Mouse (Mus musculus): Measurements from ENCODE around the gene Sun2. TPM values are rescaled to one million over a fixed set of nuclear protein-coding genes. Genes with fewer than 3 reads are reported as not detected.

The Sun2 gene
- total RNA-seq, 2 experiments from 2014 or later = 53.1 to 75.3 TPM

GRCm38 (mm10) chr15:79757118-79757517 is 14.8 kb upstream of the Sun2 start:
- DNase-seq (ENCODE audit: low spot score in 2 of 2) = no peak

GRCm38 (mm10) chr15:79755977-79756625 is 13.8 kb upstream of the Sun2 start:
- no peak for DNase-seq (ENCODE audit: low spot score in 2 of 2)

DNA sequence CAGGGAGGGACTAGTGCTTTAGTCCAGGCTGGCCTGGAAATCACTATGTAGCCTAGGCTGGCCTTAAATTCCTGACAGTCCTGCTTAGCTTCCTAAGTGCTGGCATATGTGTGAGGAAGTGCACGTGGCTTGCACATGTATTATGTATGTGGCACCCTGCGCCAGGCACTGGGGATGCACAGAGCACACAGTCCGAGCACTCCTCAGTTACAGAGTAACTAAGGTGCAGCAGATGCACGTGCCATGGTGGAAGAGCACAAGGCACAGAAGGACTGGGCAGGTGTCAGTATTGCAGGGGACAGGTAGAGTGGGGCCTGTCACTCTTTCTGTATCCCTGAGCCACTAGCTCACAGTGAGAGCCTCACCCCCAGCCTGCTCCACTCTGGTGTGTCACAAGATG is 12.8 kb upstream of the Sun2 start:
- no peak for DNase-seq (ENCODE audit: low spot score in 2 of 2)

DNA sequence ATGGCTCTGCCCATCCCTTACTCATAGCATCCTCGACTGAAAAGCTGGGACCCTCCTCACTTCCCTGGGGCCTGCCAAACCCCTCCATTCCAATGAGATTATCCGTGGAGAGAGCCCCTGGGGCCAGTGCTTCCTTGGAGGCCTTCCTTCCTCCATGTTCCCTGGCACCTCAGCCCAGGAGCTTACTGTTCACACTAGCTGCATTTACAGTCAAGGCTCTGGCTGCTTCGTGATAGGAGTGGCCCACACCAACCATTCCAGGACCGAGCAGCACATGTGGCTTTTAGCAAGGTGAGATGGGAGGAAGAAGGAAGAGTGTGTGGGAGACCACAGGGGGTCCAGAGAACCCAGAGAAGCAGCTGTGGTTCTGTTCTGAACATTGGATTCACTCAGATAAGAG is 11.5 kb upstream of the Sun2 start:
- no peak for DNase-seq (ENCODE audit: low spot score in 2 of 2)

DNA sequence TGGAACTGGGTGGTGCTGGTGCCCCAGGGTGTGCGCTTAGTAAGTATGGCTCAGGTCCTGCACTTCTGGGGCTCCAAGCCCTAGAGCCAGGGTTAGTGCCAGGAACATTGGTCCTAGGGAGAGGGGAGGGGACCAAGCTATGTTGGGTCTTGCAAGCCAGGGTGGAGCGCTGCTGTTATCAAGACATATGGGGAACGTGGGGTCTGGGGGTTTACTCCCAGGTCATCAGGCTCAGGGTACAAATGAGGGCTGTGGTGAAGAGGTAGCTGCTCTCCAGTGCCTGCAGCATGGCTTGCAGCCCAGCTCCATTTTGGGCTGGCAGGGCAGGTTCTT is 11.1 kb upstream of the Sun2 start:
- no peak for DNase-seq (ENCODE audit: low spot score in 2 of 2)

DNA sequence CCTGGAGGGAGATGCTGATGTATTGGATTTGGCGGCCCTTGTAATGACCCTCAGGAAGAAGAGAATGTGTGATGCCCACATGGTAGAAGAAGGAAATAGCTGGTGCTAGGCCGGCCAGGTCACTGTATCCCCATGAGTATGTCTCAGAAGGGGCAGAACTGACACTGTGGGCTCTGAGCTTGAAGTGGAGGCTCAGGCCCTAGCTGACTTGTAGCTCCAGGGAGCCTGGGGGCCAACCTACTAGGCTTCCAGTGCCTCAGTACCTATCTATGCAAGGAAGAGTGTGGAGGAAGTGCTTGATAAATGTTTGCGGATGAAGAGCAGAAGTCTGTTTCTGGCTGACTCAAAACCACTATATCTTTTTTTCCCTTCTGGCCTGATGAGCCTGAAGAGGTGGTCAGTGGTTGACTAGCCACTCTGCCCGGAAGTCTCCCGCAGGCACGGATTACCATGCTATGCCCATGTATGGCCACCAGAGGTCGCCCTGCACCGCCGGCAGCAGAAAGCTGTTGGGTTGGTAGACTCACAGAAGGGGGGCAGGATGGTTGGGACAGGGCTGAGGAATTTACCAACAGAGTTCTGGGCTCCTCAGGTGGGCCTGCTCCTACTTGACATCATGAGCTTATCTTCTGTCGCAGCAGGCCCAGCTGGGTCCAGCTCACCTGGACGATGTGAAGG is 10.5 kb upstream of the Sun2 start:
- DNase-seq (ENCODE audit: low spot score in 2 of 2) = peak; percentile 75 to 77

DNA sequence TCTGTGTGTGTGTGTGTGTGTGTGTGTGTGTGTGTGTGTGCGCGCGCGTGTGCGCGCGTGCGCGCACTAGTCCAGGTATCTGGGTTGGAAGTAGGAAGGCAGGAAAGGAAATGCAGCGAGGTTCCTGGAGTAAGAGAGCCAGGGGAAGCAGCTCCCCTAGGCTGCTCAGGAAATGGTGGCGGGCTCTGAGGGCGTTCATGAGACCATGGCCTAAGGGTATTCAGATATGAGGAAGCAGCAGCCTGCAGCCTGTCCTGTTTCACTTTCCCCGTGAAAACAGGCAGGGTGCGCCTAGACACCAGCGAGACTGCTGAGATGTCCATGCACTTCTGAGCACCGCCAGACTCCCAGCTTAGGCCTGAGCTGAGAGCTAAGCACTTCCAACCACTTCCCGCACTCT is 9.4 kb upstream of the Sun2 start:
- DNase-seq (ENCODE audit: low spot score in 2 of 2) = no peak

DNA sequence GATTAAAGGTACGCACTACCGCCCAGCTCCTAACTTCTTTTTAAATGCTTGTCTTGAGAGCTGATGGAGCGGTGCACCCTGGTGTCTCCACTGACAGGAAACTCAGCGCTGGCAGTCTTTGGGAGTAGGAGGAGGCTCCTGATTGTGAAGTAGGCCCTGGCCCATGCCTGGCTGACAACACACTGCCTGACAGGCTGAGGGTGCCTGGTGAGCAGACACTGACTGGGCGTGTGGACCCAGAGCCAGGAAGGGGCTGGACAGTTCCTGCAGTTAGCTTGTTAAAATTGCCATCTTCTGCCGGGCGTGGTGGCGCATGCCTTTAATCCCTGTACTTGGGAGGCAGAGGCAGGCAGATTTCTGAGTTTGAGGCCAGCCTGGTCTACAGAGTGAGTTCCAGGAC is 7.9 kb upstream of the Sun2 start:
- DNase-seq (ENCODE audit: low spot score in 2 of 2) = no peak

DNA sequence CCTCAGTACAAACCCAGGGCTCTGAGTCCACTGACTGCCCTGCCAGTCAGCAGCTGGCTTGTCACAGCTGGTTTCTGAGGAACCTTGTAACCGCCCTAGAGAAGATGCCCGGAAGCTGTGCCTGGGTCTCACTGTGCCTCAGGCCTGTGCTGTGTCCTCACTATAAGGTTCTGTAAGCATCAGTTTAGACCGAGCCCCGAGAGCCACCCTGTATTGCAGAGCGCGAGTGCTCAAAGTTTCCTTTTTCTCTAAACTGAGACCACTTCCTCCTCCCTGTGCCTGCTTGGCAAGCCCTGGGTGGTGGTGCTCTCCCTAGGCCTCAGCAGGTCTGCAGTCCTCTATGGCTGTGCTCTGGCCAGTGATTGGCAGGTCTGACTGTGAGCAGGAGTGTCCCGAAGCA is 6.8 kb upstream of the Sun2 start:
- no peak for DNase-seq (ENCODE audit: low spot score in 2 of 2)

- no peak for DNase-seq (ENCODE audit: low spot score in 2 of 2)
Observed at GRCm38 (mm10) chr15:79747998-79748397, 5.7 kb upstream of the Sun2 start.

GRCm38 (mm10) chr15:79745883-79746282 is 3.5 kb upstream of the Sun2 start:
- DNase-seq (ENCODE audit: low spot score in 2 of 2) = no peak

DNA sequence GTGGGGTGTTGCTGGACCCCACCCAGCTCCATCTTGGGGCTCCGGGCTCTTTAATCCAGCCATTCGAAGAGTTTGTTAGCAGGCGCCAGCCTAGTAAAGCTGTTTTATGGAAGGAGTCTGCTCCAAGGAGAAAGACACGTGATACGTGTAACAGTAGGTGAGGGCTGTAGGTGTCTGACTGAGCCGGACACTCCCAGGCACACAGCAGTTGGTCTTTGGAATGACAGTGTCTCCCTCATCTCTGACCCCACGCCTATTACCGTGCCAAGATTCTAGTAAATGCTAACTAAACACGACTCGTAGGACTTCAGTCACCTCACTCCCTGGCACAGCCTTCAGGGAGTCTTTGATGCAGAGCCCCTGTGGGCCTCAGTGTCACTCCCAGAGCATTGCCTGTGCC is 3.0 kb upstream of the Sun2 start:
- no peak for DNase-seq (ENCODE audit: low spot score in 2 of 2)

DNA sequence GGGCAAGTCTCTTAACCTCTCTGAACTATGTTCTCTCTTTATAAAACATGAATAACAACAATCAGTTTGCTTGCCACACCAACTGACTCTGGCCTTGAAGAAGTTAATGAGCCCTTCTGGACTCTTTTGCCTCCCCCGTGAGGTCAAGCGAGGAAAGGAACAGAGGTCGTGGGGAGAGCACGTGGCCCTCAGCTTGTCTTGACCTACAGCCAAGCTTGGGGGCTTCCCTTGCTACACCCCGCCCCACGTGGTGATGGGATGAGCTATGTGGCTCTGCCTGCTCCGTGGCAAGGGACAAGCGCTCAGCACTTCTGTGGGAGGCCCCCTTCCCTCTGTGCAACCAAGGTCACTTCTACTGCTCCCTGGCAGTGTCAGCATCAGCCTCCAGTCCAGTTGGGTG is 2.4 kb upstream of the Sun2 start:
- no peak for DNase-seq (ENCODE audit: low spot score in 2 of 2)

GRCm38 (mm10) chr15:79744001-79744400 is 1.7 kb upstream of the Sun2 start:
- DNase-seq (ENCODE audit: low spot score in 2 of 2) = no peak

DNA sequence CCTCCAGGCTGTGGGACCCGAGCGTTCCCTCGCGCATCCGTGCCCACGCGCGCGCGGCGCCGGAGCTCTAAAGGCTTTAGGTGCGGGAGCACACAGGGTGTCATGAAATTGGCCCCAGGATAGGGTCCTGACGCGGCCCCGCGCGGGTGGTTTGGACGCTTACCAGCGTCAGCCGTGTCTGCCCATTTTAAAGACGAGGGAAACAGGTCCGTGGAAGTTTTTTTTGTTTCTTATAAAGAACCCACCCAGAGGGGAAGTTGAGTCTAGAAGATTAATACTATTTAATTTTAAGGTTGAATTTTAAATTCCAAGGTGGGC is 329 bp upstream of the Sun2 start:
- DNase-seq (ENCODE audit: low spot score in 2 of 2) = no peak

DNA sequence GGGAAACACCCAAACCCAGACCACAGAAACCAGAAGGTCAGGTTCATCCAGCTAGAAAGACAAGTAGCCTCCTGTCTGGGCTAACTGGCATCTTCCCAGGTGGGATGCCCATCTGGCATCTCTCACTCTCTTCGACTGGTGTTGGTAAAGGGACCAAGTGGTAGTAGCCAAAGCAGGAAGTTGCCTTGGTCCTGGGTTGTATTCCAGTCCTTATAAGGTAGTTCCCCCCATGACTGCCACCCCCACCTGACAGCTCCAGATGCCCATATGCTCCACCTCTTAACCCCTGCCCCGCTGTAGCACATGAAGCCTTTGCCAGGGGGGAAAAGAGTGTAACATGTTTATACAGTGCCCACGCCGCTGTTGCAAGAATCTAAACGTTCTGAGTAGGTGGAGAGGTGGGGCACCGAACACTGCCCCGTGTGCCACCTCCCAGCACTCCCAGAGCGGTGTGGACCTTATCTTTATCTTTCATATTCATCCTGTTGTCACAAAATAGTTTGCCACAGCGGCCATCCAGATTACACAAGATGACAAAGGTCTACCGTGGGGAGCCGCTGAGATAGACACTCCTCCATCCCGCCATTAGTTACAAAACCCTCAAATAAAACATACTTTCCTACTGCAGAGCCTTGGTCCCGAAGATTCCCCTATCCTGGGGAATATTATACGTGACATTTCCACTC is 1.0 kb downstream of the Sun2 start:
- DNase-seq (ENCODE audit: low spot score in 2 of 2) = no peak

DNA sequence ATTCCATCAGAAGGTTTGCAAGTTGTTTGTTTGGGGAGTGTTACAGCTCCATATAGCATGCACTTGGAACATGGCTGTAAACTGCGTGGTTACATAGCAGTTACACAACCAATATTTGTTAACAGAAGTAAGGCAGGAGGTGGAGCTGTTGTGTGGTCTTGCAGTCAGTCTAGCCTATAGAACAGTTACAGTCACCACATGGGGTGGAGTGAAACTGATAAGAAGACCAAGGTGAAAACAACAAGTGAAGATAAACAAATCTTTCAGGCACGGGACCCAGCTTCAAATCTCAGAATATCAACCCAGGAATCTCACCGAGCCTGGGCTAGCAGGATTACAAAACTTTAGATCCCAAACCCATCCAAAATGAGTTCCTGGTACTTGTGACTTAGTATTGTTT is 1.6 kb downstream of the Sun2 start:
- DNase-seq (ENCODE audit: low spot score in 2 of 2) = no peak

GRCm38 (mm10) chr15:79734311-79734710 is 8.0 kb downstream of the Sun2 start:
- DNase-seq (ENCODE audit: low spot score in 2 of 2) = no peak

GRCm38 (mm10) chr15:79733640-79734039 is 8.7 kb downstream of the Sun2 start:
- no peak for DNase-seq (ENCODE audit: low spot score in 2 of 2)

DNA sequence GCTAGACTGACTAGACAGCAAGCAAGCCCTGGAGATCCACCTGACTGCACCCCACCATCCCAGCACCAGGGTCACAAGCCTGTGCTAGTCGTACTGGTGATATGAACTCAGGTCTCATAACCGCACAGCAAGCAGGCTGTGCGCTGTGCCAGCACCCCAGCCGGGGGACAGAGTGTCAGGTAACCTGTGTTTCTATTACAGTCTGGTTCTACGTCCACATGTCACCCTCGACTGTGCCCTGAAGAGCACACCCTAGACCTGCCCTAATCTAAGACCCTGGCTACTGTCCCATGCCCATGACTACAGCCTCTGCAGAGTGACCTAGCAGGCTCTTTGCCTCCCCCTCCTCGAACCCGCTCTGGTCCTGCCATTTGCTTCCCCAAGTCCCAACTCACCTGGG is 9.1 kb downstream of the Sun2 start:
- DNase-seq (ENCODE audit: low spot score in 2 of 2) = no peak

DNA sequence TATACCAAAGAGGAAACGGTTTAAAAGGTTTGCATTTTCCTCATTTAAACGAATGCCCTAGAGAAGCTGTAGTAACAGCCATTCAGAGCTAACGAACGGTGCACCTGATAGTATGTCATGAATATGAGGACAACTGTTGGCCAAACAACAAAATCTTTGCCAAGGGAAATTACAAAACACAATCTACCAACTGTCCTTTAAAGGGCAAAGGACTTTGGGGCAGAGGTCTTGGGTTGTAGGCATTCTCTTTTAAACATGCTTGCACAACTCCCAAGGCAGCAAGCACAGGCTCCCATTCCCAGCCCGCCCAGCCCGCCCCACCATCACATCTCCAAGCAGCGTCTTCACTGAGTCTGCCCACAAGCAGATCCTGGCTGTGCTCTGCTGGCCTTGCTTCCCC is 10.8 kb downstream of the Sun2 start:
- no peak for DNase-seq (ENCODE audit: low spot score in 2 of 2)

GRCm38 (mm10) chr15:79728731-79729388 is 13.5 kb downstream of the Sun2 start:
- DNase-seq (ENCODE audit: low spot score in 2 of 2) = no peak

Data from adrenal gland, adult 18-20 months (tissue).